Mouse (Mus musculus): Measurements from ENCODE around the gene Gm20708. TPM values are rescaled to one million over a fixed set of nuclear protein-coding genes. Genes with fewer than 3 reads are reported as not detected.
A peak's percentile ranks its signal among the peaks of the same experiment; 100 is the strongest.

Gm20708 gene
- polyA plus RNA-seq, 1 experiment from 2014 or later = 1.6 TPM

- ATAC-seq = no peak
- Histone ChIP-seq H3K27ac (ENCODE audit: low read length) (no peak overlapping the region), H3K4me2 (ENCODE audit: low read length) (no peak overlapping the region), H3K27me3 (ENCODE audit: control insufficient read depth, insufficient read depth, low read depth, low read length) (no peaks in the 10 kb centered on the region; the same call in 1 of the 2 replicates), H3K9me3 (replicated peaks; ENCODE audit: control insufficient read depth, low read length, poor library complexity, severe bottlenecking) (no peaks in the 10 kb centered on the region), H3K9ac (ENCODE audit: low read depth, low read length) (no peak overlapping the region), H3K36me3 (ENCODE audit: control insufficient read depth, insufficient read depth, low read length) (no peaks in the 10 kb centered on the region), H3K4me1 (ENCODE audit: control insufficient read depth, insufficient read depth, low read length) (no peaks in the 10 kb centered on the region), H3K4me3 (ENCODE audit: low read depth, low read length) (no peak overlapping the region)
- 53% methylated on average over 2 of the region's 2 CpGs for WGBS
These were observed 11.3 kb upstream of the Gm20708 start for GRCm38 (mm10) chr11:117798160-117798541.

GRCm38 (mm10) chr11:117799174-117799573 lies 10.3 kb upstream of the Gm20708 start:
- no peak overlapping the region for H3K27ac ChIP-seq (ENCODE audit: low read length)
- H3K9me3 ChIP-seq (replicated peaks; ENCODE audit: control insufficient read depth, low read length, poor library complexity, severe bottlenecking) = no peaks in the 10 kb centered on the region
- 58% methylated on average over 5 of the region's 5 CpGs for WGBS
- H3K4me2 ChIP-seq (ENCODE audit: low read length) = no peak overlapping the region
- no peaks in the 10 kb centered on the region for H3K36me3 ChIP-seq (ENCODE audit: control insufficient read depth, insufficient read depth, low read length)
- no peak overlapping the region for H3K9ac ChIP-seq (ENCODE audit: low read depth, low read length)
- H3K4me3 ChIP-seq (ENCODE audit: low read depth, low read length) = no peak overlapping the region
- no peak for ATAC-seq
- no peaks in the 10 kb centered on the region for H3K27me3 ChIP-seq (ENCODE audit: control insufficient read depth, insufficient read depth, low read depth, low read length)
- no peaks in the 10 kb centered on the region for H3K4me1 ChIP-seq (ENCODE audit: control insufficient read depth, insufficient read depth, low read length)

GRCm38 (mm10) chr11:117800038-117800437 lies 9.4 kb upstream of the Gm20708 start:
- Histone ChIP-seq H3K36me3 (ENCODE audit: control insufficient read depth, insufficient read depth, low read length) (no peaks in the 10 kb centered on the region), H3K4me1 (ENCODE audit: control insufficient read depth, insufficient read depth, low read length) (no peaks in the 10 kb centered on the region), H3K27me3 (ENCODE audit: control insufficient read depth, insufficient read depth, low read depth, low read length) (no peaks in the 10 kb centered on the region), H3K9ac (ENCODE audit: low read depth, low read length) (no peak overlapping the region), H3K4me2 (ENCODE audit: low read length) (no peak overlapping the region), H3K4me3 (ENCODE audit: low read depth, low read length) (no peak overlapping the region), H3K27ac (ENCODE audit: low read length) (no peak overlapping the region), H3K9me3 (replicated peaks; ENCODE audit: control insufficient read depth, low read length, poor library complexity, severe bottlenecking) (no peaks in the 10 kb centered on the region)
- ATAC-seq = no peak
- WGBS = 83% methylated on average over 7 of the region's 7 CpGs

GRCm38 (mm10) chr11:117801650-117802049 lies 7.8 kb upstream of the Gm20708 start:
- Histone ChIP-seq H3K9me3 (replicated peaks; ENCODE audit: control insufficient read depth, low read length, poor library complexity, severe bottlenecking) (no peaks in the 10 kb centered on the region), H3K4me1 (ENCODE audit: control insufficient read depth, insufficient read depth, low read length) (no peaks in the 10 kb centered on the region), H3K36me3 (ENCODE audit: control insufficient read depth, insufficient read depth, low read length) (no peaks in the 10 kb centered on the region), H3K4me2 (ENCODE audit: low read length) (no peak overlapping the region), H3K4me3 (ENCODE audit: low read depth, low read length) (no peak overlapping the region), H3K27ac (ENCODE audit: low read length) (no peak overlapping the region), H3K9ac (ENCODE audit: low read depth, low read length) (no peak overlapping the region), H3K27me3 (ENCODE audit: control insufficient read depth, insufficient read depth, low read depth, low read length) (no peaks in the 10 kb centered on the region)
- 74% methylated on average over 7 of the region's 7 CpGs for WGBS
- no peak for ATAC-seq

GRCm38 (mm10) chr11:117803166-117803688 lies 6.2 kb upstream of the Gm20708 start:
- H3K4me2 ChIP-seq (ENCODE audit: low read length) = no peak overlapping the region
- no peak for ATAC-seq
- no peak overlapping the region for H3K4me3 ChIP-seq (ENCODE audit: low read depth, low read length)
- no peaks in the 10 kb centered on the region for H3K27me3 ChIP-seq (ENCODE audit: control insufficient read depth, insufficient read depth, low read depth, low read length)
- H3K36me3 ChIP-seq (ENCODE audit: control insufficient read depth, insufficient read depth, low read length) = no peaks in the 10 kb centered on the region
- no peaks in the 10 kb centered on the region for H3K4me1 ChIP-seq (ENCODE audit: control insufficient read depth, insufficient read depth, low read length)
- H3K27ac ChIP-seq (ENCODE audit: low read length) = no peak overlapping the region
- 84% methylated on average over 3 of the region's 3 CpGs for WGBS
- no peak overlapping the region for H3K9ac ChIP-seq (ENCODE audit: low read depth, low read length)
- H3K9me3 ChIP-seq (replicated peaks; ENCODE audit: control insufficient read depth, low read length, poor library complexity, severe bottlenecking) = no peaks in the 10 kb centered on the region

GRCm38 (mm10) chr11:117806781-117807180 lies 2.7 kb upstream of the Gm20708 start:
- Histone ChIP-seq H3K27ac (ENCODE audit: low read length) (no peak overlapping the region), H3K4me1 (ENCODE audit: control insufficient read depth, insufficient read depth, low read length) (peaks cover 10% of the 10 kb centered on the region; the same call in 1 of the 2 replicates), H3K4me2 (ENCODE audit: low read length) (no peak overlapping the region), H3K4me3 (ENCODE audit: low read depth, low read length) (no peak overlapping the region), H3K9me3 (replicated peaks; ENCODE audit: control insufficient read depth, low read length, poor library complexity, severe bottlenecking) (no peaks in the 10 kb centered on the region), H3K9ac (ENCODE audit: low read depth, low read length) (no peak overlapping the region), H3K36me3 (ENCODE audit: control insufficient read depth, insufficient read depth, low read length) (no peaks in the 10 kb centered on the region), H3K27me3 (ENCODE audit: control insufficient read depth, insufficient read depth, low read depth, low read length) (peaks cover 14% of the 10 kb centered on the region)
- no peak for ATAC-seq
- WGBS = 92% methylated on average over 6 of the region's 6 CpGs

GRCm38 (mm10) chr11:117810401-117811046 lies 1.1 kb downstream of the Gm20708 start:
- WGBS = under 1% methylated on average over 21 of the region's 21 CpGs
- peaks cover 14% of the 10 kb centered on the region for H3K27me3 ChIP-seq (ENCODE audit: control insufficient read depth, insufficient read depth, low read depth, low read length)
- ATAC-seq = peak; percentile 85
- peak overlapping the region; percentile 46 for H3K4me3 ChIP-seq (ENCODE audit: low read depth, low read length)
- no peak overlapping the region for H3K27ac ChIP-seq (ENCODE audit: low read length)
- H3K4me1 ChIP-seq (ENCODE audit: control insufficient read depth, insufficient read depth, low read length) = peaks cover 10% of the 10 kb centered on the region; the same call in 1 of the 2 replicates
- no peaks in the 10 kb centered on the region for H3K36me3 ChIP-seq (ENCODE audit: control insufficient read depth, insufficient read depth, low read length)
- peak overlapping the region; percentile 49 for H3K9ac ChIP-seq (ENCODE audit: low read depth, low read length)
- H3K4me2 ChIP-seq (ENCODE audit: low read length) = peak overlapping the region; percentile 95
- no peaks in the 10 kb centered on the region for H3K9me3 ChIP-seq (replicated peaks; ENCODE audit: control insufficient read depth, low read length, poor library complexity, severe bottlenecking)

GRCm38 (mm10) chr11:117813867-117814266 lies 4.4 kb downstream of the Gm20708 start:
- no peak overlapping the region for H3K4me2 ChIP-seq (ENCODE audit: low read length)
- H3K27me3 ChIP-seq (ENCODE audit: control insufficient read depth, insufficient read depth, low read depth, low read length) = peaks cover 12% of the 10 kb centered on the region
- ATAC-seq = no peak
- 77% methylated on average over 5 of the region's 5 CpGs for WGBS
- H3K9ac ChIP-seq (ENCODE audit: low read depth, low read length) = no peak overlapping the region
- no peaks in the 10 kb centered on the region for H3K9me3 ChIP-seq (replicated peaks; ENCODE audit: control insufficient read depth, low read length, poor library complexity, severe bottlenecking)
- H3K4me1 ChIP-seq (ENCODE audit: control insufficient read depth, insufficient read depth, low read length) = peaks cover 10% of the 10 kb centered on the region; the same call in 1 of the 2 replicates
- no peak overlapping the region for H3K27ac ChIP-seq (ENCODE audit: low read length)
- no peak overlapping the region for H3K4me3 ChIP-seq (ENCODE audit: low read depth, low read length)
- H3K36me3 ChIP-seq (ENCODE audit: control insufficient read depth, insufficient read depth, low read length) = no peaks in the 10 kb centered on the region

GRCm38 (mm10) chr11:117814704-117815366 lies 5.4 kb downstream of the Gm20708 start:
- Histone ChIP-seq H3K4me2 (ENCODE audit: low read length) (no peak overlapping the region), H3K27ac (ENCODE audit: low read length) (no peak overlapping the region), H3K36me3 (ENCODE audit: control insufficient read depth, insufficient read depth, low read length) (no peaks in the 10 kb centered on the region), H3K9ac (ENCODE audit: low read depth, low read length) (no peak overlapping the region), H3K4me3 (ENCODE audit: low read depth, low read length) (no peak overlapping the region), H3K4me1 (ENCODE audit: control insufficient read depth, insufficient read depth, low read length) (peaks cover 13% of the 10 kb centered on the region), H3K27me3 (ENCODE audit: control insufficient read depth, insufficient read depth, low read depth, low read length) (peaks cover 6% of the 10 kb centered on the region), H3K9me3 (replicated peaks; ENCODE audit: control insufficient read depth, low read length, poor library complexity, severe bottlenecking) (no peaks in the 10 kb centered on the region)
- WGBS = 95% methylated on average over 6 of the region's 6 CpGs
- no peak for ATAC-seq

Data from midbrain, embryonic 16.5 days (tissue).